Mouse (Mus musculus): Measurements from ENCODE around the gene Sgcd.
"Not testable (repeated sequence)": the region's sequence is repeated elsewhere in the genome, so short reads cannot be mapped to it uniquely, and the experiment has no call there.

Sgcd gene

DNA sequence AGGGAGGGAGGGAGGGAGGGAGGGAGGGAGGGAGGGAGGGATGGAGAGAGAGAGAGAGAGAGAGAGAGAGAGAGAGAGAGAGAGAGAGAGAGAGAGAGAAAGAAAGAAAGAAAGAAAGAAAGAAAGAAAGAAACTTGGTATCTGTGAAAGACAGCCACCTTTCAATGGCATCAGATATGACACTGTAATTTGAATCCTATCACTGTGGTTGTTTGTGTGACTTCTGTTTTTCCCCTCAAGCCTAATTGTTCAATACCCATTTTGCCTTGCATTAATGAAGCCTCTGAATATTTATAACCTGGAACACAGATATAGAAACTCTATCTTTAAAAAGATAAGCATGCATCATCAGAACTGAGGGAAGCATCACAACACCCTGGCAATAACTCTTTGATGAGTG, 528.1 kb downstream of the Sgcd start:
- DNase-seq (ENCODE audit: inconsistent age in 2 of 2, low spot score in 1 of 2): not testable (repeated sequence)

GRCm38 (mm10) chr11:47460149-47460548, 528.6 kb downstream of the Sgcd start:
- DNase-seq (ENCODE audit: inconsistent age in 2 of 2, low spot score in 1 of 2): no peak

DNA sequence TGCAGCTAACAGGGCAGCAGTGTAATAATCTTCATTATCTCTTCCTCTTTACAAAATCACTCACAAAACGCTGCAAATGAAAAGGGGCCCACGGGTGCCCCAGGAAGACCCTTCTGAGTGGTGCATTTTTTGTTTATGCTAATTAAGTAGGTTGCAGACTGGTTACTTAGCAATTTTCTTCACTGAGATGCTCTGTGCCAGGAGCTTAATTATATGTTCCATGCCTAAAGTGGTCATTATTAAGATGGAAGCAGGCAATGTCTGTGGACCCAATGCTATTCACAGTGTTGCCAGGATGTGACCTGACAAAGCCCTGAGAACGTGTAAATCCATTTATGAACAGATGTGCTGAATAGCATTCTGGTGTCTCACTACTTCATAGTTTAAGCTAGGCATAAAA, 529.6 kb downstream of the Sgcd start:
- no peak for DNase-seq (ENCODE audit: inconsistent age in 2 of 2, low spot score in 1 of 2)

DNA sequence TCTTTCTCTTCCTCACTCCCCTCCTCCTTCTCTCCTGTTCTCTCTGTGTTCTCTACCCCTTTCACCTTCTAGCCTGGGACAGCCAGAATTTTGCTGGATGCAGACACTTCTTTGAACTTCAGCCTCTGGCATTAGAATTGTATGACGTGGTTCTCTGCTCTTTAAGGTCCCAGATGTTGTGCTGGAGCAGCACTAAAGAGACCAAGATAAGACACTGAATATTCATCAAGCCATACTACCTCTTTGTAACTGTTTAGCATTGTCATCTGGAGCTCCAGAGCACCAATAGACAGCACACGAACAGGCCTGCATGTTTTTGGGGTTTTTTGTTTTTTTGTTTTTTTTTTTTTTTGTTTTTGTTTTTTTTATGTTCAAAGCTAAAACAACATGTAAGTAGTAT, 541.0 kb downstream of the Sgcd start:
- DNase-seq (ENCODE audit: inconsistent age in 2 of 2, low spot score in 1 of 2): peak in 1 of 2 experiments; percentile 5

DNA sequence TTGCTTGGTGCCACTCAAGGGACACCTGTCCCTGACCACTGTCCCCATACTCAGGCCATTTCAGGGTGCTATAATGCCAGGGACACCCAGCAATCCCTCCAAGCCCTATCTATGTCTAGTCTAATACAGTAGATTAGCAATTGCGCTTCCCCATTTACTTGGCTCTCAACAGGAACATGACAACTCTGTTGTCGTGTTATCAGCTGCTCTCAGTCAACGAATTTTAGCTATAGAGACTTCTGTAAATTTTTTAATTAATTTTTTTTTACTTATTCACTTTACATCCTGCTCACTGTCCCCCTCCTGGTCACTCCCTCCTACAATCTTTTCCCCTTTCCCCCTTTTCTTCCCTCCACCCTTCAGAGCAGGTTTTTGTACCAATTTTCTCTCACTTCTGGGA, 542.4 kb downstream of the Sgcd start:
- peak in 1 of 2 experiments; percentile 10 for DNase-seq (ENCODE audit: inconsistent age in 2 of 2, low spot score in 1 of 2)

DNA sequence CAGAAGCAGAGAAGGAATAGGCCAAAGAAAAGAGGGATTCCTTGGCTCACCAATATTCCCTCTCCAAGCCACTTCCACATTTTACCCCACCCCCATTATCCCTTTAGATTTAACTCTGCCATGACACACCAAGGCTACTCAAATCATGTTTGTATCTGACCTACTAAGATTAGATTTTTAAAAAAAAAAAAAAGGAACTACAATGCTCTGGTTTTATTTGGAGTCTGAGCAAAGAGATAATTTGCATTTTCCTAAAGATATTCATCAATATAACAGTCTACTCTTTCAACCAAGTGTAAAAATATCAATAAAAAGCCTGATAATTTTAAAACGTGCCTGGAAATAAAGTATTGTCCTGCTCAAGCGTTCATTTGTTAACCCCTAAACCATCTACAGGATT, 543.1 kb downstream of the Sgcd start:
- no peak for DNase-seq (ENCODE audit: inconsistent age in 2 of 2, low spot score in 1 of 2)

DNA sequence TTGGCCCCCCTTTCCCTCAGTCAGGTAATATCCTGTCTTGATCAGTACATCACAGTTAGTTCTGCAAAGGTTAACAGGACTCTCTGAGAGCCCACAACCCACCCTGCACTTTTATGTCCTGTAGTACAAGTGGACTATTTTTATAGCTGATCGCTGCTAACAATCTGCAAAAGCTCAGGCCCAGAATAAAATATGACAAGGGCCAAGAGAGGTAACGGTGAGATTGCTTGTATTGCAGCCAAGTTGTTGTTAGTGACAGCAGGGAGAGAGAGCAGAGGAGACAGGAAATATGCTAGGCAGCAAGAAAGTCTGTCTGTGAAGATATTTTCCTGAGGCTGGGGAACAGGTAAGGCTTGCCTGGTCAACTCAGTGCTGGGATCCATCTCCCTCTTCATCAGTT, 546.5 kb downstream of the Sgcd start:
- DNase-seq (ENCODE audit: inconsistent age in 2 of 2, low spot score in 1 of 2): no peak

GRCm38 (mm10) chr11:47399607-47400006, 589.2 kb downstream of the Sgcd start:
- DNase-seq (ENCODE audit: inconsistent age in 2 of 2, low spot score in 1 of 2): no peak

- not testable (repeated sequence) for DNase-seq (ENCODE audit: inconsistent age in 2 of 2, low spot score in 1 of 2)
These were observed 598.0 kb downstream of the Sgcd start for GRCm38 (mm10) chr11:47390798-47391197.

- no peak for DNase-seq (ENCODE audit: inconsistent age in 2 of 2, low spot score in 1 of 2)
These were observed 599.4 kb downstream of the Sgcd start for GRCm38 (mm10) chr11:47389327-47389726.

DNA sequence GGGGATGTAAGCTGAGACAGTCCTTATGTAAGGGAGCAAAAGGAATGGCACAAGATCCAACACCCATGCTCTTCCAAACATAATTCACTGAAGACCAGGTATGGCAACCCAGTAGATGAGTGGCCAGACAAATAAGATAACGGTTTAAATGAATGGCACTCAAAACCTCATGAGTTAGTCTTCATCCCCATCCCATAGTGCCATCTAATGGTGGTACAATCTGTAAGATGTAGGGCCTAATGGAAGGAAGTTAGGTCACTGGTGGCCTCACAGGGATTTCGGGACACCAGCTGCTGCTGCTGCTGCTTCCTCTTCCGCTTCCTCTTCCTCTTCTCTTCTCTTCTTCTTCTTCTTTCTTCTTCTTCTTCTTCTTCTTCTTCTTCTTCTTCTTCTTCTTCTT, 601.0 kb downstream of the Sgcd start:
- peak in 1 of 2 experiments; percentile 48 for DNase-seq (ENCODE audit: inconsistent age in 2 of 2, low spot score in 1 of 2)

DNA sequence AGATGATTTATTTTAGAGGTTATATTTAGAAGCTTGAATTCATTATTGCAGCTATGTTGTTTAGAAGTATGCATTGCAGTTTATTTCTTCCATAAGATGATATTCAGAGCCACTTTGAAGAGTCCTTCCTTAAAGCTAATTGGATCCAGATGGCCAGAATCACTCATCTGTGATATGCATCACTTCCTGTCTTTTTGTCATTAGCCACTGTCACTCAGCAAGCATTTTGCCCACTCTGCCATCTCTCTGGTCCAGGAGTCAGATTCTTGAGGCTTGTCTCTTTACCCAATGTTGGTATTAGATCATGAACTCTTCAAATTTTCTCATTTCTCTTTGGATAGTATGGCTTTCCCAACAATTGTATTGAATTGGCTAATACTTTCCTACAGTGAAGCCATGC, 602.6 kb downstream of the Sgcd start:
- DNase-seq (ENCODE audit: inconsistent age in 2 of 2, low spot score in 1 of 2): no peak

DNA sequence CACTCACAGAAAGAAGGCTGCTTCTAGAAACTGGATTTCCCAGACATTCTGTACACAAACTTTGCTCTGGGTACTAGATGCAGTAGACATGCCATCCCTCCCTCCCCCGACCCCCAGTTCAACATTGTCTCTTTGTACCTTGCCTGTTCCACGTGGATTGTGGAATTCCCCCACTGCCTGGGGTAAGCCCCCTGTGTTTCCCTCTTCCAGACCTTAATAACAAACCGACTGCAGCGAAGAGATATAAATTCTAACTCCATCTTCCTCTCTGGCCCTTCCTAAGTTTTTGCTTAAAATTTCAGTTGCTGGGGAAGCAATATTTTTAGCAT, 609.2 kb downstream of the Sgcd start:
- DNase-seq (ENCODE audit: inconsistent age in 2 of 2, low spot score in 1 of 2): no peak

- peak; percentile 28 to 73 for DNase-seq (ENCODE audit: inconsistent age in 2 of 2, low spot score in 1 of 2)
These were observed 609.7 kb downstream of the Sgcd start for GRCm38 (mm10) chr11:47378843-47379629.

GRCm38 (mm10) chr11:47377421-47377820, 611.3 kb downstream of the Sgcd start:
- DNase-seq (ENCODE audit: inconsistent age in 2 of 2, low spot score in 1 of 2): no peak

GRCm38 (mm10) chr11:47376915-47377314, 611.9 kb downstream of the Sgcd start:
- DNase-seq (ENCODE audit: inconsistent age in 2 of 2, low spot score in 1 of 2): no peak

- DNase-seq (ENCODE audit: inconsistent age in 2 of 2, low spot score in 1 of 2): no peak
These were observed 617.2 kb downstream of the Sgcd start for GRCm38 (mm10) chr11:47371616-47372015.

GRCm38 (mm10) chr11:47351585-47351984, 637.2 kb downstream of the Sgcd start:
- DNase-seq (ENCODE audit: inconsistent age in 2 of 2, low spot score in 1 of 2): no peak

DNA sequence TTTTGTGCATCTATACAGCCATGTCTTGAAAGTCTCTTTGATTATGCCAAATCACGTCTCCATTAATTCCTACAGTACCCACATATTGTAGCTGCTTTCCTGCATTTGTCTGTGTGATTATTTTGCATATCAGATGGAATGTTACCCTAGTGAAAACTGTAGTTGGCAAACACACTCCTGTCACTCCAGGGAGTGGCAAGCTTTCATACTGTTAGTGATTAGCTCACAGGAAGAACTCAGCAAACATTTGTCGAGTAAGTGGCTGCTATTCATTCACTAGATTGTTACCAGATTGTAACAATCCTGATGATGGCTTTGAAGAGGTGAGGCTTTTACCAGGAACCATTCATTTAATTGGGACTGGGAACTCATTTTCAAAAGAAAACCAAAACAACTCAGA, 645.3 kb downstream of the Sgcd start:
- DNase-seq (ENCODE audit: inconsistent age in 2 of 2, low spot score in 1 of 2): no peak

DNA sequence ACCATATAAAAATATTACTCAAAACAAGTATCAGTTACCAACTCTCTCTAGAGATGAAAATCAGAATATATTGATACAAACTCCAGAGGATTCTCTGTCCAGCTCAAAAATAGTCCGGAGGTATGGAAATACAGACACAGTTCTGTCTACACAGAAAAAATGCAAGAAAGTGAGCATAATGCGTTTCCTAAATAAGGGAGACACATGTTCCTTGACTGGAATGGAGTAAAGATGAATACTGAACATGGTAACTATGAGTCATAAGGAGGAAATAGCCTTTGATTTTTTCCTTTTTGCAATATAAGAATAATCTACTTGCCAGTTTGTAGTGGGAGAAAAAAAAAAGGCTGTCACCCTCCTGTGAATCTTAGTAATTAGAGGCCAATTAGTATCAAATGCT, 655.1 kb downstream of the Sgcd start:
- DNase-seq (ENCODE audit: inconsistent age in 2 of 2, low spot score in 1 of 2): no peak

- no peak for DNase-seq (ENCODE audit: inconsistent age in 2 of 2, low spot score in 1 of 2)
These were observed 683.2 kb downstream of the Sgcd start for GRCm38 (mm10) chr11:47305579-47305978.

GRCm38 (mm10) chr11:47304702-47305450, 683.9 kb downstream of the Sgcd start:
- peak in 1 of 2 experiments; percentile 53 for DNase-seq (ENCODE audit: inconsistent age in 2 of 2, low spot score in 1 of 2)

GRCm38 (mm10) chr11:47299777-47300176, 689.0 kb downstream of the Sgcd start:
- DNase-seq (ENCODE audit: inconsistent age in 2 of 2, low spot score in 1 of 2): no peak
